Mouse (Mus musculus): ENCODE results near the gene Dclre1c. TPM values are rescaled to one million over a fixed set of nuclear protein-coding genes. Genes with fewer than 3 reads are reported as not detected.

Dclre1c gene
- total and polyA plus RNA-seq, 3 experiments = 6.0 to 9.6 (median 7.0) TPM

DNA sequence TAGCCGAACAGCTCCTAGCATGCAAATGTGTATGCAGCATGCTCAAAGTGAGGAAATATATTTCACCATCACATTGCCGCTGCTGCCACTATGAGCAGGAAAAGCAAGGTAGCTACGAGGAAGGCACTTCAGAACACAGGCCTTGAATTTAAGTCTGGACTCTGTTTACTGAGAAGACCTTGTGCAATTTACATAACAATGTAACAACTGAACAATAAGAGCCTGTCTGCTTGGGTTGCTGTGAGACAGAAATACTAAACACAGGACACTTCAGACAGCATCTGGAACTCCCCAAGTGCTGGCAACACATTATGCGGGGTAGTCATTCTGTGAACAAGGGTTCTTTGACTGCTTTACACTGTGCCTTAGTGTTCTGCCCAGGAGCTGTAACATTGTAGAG lies 3.8 kb upstream of the Dclre1c start:
- Histone ChIP-seq H3K9ac (ENCODE audit: insufficient read depth, low read depth) (no peak overlapping the region), H3K9me3 (replicated peaks; ENCODE audit: low read length) (peaks cover 4% of the 10 kb centered on the region), H3K27me3 (replicated peaks) (peaks cover 9% of the 10 kb centered on the region), H3K4me3 (replicated peaks in 1 of 3; ENCODE audit: low read depth in 2 of 3, low read length in 2 of 3, poor library complexity in 1 of 3) (no peak overlapping the region), H3K27ac (ENCODE audit: insufficient read depth, low read depth) (no peak overlapping the region), H3K36me3 (replicated peaks in 1 of 2; ENCODE audit: control insufficient read depth in 1 of 2, insufficient read depth in 1 of 2, low read length in 1 of 2) (no peaks in the 10 kb centered on the region), H3K4me2 (ENCODE audit: insufficient read depth, low read depth, poor library complexity, severe bottlenecking) (peak overlapping the region; percentile 55; the same call in 1 of the 2 replicates), H3K79me2 (replicated peaks; ENCODE audit: control insufficient read depth, extremely low read depth, insufficient read depth, poor library complexity, severe bottlenecking) (0 out of 2 replicates have a peak, but pooled peaks cover 2% of the 10 kb centered on the region), H3K4me1 (ENCODE audit: control insufficient read depth in 1 of 2, insufficient read depth in 2 of 2) (peaks cover 7 to 28% of the 10 kb centered on the region in 2 experiments; a peak in 3 of 4 replicates)
- TF ChIP-seq RAD21 (IDR thresholded peaks at IDR 0.05; ENCODE audit: low read depth, low read length) = no peak
- no peak for TF ChIP-seq ELF1 (IDR thresholded peaks at IDR 0.05; ENCODE audit: low read depth, low read length)
- TF ChIP-seq ETS1 (conservative IDR thresholded peaks at IDR 0.05; ENCODE audit: low read depth, low read length) = no peak
- no peak for TF ChIP-seq TCF12 (IDR thresholded peaks at IDR 0.05; ENCODE audit: low read depth, low read length)
- no peak for TF ChIP-seq EP300 (IDR thresholded peaks at IDR 0.05; ENCODE audit: low read length)
- TF ChIP-seq POLR2AphosphoS2 (IDR thresholded peaks at IDR 0.05; ENCODE audit: low read depth, low read length) = no peak
- no peak for TF ChIP-seq CHD1 (IDR thresholded peaks at IDR 0.05; ENCODE audit: low read depth, low read length)
- DNase-seq (ENCODE audit: extremely low read depth) = no peak
- in situ Hi-C loops (cut with MboI; ENCODE audit: low pct_ligation_motif_present, low pct_unique_long_range_greater_than_20kb, low sequenced_read_pairs) (no loop called here), dilution Hi-C loops (cut with MboI; ENCODE audit: extremely low pct_ligation_motif_present, extremely low pct_unique_long_range_greater_than_20kb, low sequenced_read_pairs) (no loop called here)

GRCm38 (mm10) chr2:3422548-3422947 lies 1.4 kb upstream of the Dclre1c start, which contains the start of gene Meig1:
Gene Meig1, minus strand, starts transcription at chr2:3422648.
- peaks cover 4 to 12% of the 10 kb centered on the region in 2 experiments for H3K36me3 ChIP-seq (replicated peaks in 1 of 2; ENCODE audit: control insufficient read depth in 1 of 2, insufficient read depth in 1 of 2, low read length in 1 of 2)
- no peaks in the 10 kb centered on the region for H3K9me3 ChIP-seq (replicated peaks; ENCODE audit: low read length)
- no peak for TF ChIP-seq POLR2AphosphoS2 (IDR thresholded peaks at IDR 0.05; ENCODE audit: low read depth, low read length)
- TF ChIP-seq E2F4 (IDR thresholded peaks at IDR 0.05; ENCODE audit: insufficient replicate concordance, low read depth, low read length) = no peak
- no peak for TF ChIP-seq MYC (IDR thresholded peaks at IDR 0.05; ENCODE audit: low read depth, low read length)
- no peak for TF ChIP-seq ZC3H11A (IDR thresholded peaks at IDR 0.05; ENCODE audit: low read depth, low read length)
- TF ChIP-seq PAX5 (IDR thresholded peaks at IDR 0.05; ENCODE audit: low read length) = no peak
- TF ChIP-seq RAD21 (IDR thresholded peaks at IDR 0.05; ENCODE audit: low read depth, low read length) = no peak
- no peak for TF ChIP-seq MXI1 (IDR thresholded peaks at IDR 0.05; ENCODE audit: low read depth, low read length)
- no peak for TF ChIP-seq USF1 (IDR thresholded peaks at IDR 0.05; ENCODE audit: low read depth, low read length)
- TF ChIP-seq MEF2A (IDR thresholded peaks at IDR 0.05; ENCODE audit: borderline replicate concordance, low read depth, low read length) = no peak
- TF ChIP-seq JUN (IDR thresholded peaks at IDR 0.05; ENCODE audit: insufficient read depth, low read depth, low read length) = no peak
- no peak for TF ChIP-seq USF2 (conservative IDR thresholded peaks at IDR 0.05; ENCODE audit: low read depth, low read length)
- no peak for TF ChIP-seq CHD2 (IDR thresholded peaks at IDR 0.05; ENCODE audit: low read length)
- TF ChIP-seq JUND (conservative IDR thresholded peaks at IDR 0.05; ENCODE audit: low read depth, low read length) = no peak
- no peak for TF ChIP-seq SIN3A (IDR thresholded peaks at IDR 0.05; ENCODE audit: low read length)
- TF ChIP-seq SMC3 (IDR thresholded peaks at IDR 0.05; ENCODE audit: low read depth, low read length) = no peak
- TF ChIP-seq EP300 (IDR thresholded peaks at IDR 0.05; ENCODE audit: low read length) = no peak
- TF ChIP-seq RCOR1 (conservative IDR thresholded peaks at IDR 0.05; ENCODE audit: low read depth, low read length) = no peak
- no peak for TF ChIP-seq ELF1 (IDR thresholded peaks at IDR 0.05; ENCODE audit: low read depth, low read length)
- peaks cover 4% of the 10 kb centered on the region for H3K27me3 ChIP-seq (replicated peaks)
- in situ Hi-C loops (cut with MboI; ENCODE audit: low pct_ligation_motif_present, low pct_unique_long_range_greater_than_20kb, low sequenced_read_pairs) = no loop called here
- no peak within 1 kb of the TSS for H3K27ac ChIP-seq (ENCODE audit: insufficient read depth, low read depth)
- peak within 1 kb of the TSS; percentile 34; the same call in 1 of the 2 replicates for H3K9ac ChIP-seq (ENCODE audit: insufficient read depth, low read depth)
- dilution Hi-C loops (cut with MboI; ENCODE audit: extremely low pct_ligation_motif_present, extremely low pct_unique_long_range_greater_than_20kb, low sequenced_read_pairs) = no loop called here
- DNase-seq (ENCODE audit: extremely low read depth) = no peak
- H3K4me3 ChIP-seq (replicated peaks in 1 of 3; ENCODE audit: low read depth in 2 of 3, low read length in 2 of 3, poor library complexity in 1 of 3) = peak within 1 kb of the TSS in 2 of 3 experiments; percentile 95 to 96
- 0 out of 2 replicates have a peak, but pooled peaks cover 2% of the 10 kb centered on the region for H3K79me2 ChIP-seq (replicated peaks; ENCODE audit: control insufficient read depth, extremely low read depth, insufficient read depth, poor library complexity, severe bottlenecking)
- peak within 1 kb of the TSS; percentile 65; the same call in 1 of the 2 replicates for H3K4me2 ChIP-seq (ENCODE audit: insufficient read depth, low read depth, poor library complexity, severe bottlenecking)
- peaks cover 7 to 34% of the 10 kb centered on the region in 2 experiments; a peak in 3 of 4 replicates for H3K4me1 ChIP-seq (ENCODE audit: control insufficient read depth in 1 of 2, insufficient read depth in 2 of 2)

All from CH12.LX (cell line).